Mouse (Mus musculus): ENCODE measurements around the gene H2-DMa.

H2-DMa gene

GRCm38 (mm10) chr17:34102831-34103230 is 16.5 kb upstream of the H2-DMa start:
- no peak for DNase-seq (ENCODE audit: low read depth, low spot score)

GRCm38 (mm10) chr17:34104804-34105203 is 14.5 kb upstream of the H2-DMa start:
- no peak for DNase-seq (ENCODE audit: low read depth, low spot score)

DNA sequence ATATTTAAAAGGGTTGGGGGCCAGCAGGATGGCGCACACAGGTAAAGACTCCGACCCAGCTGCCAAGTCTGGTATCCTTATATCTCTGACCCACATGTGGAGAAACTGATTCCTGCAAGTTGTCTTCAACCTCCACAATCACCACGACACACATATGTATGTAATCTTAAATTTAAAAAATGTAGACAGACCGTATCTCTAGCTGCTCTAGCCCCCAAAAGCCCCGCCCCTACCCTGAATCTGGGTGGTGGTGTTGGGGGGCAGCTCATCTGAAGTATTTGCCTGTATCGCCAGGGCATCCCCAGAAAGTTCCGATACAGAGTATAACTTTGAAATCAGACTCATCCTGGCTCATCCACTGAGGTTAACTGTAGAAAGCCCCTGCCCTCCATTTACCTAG is 12.8 kb upstream of the H2-DMa start:
- no peak for DNase-seq (ENCODE audit: low read depth, low spot score)

- no peak for DNase-seq (ENCODE audit: low read depth, low spot score)
These were observed 12.1 kb upstream of the H2-DMa start for GRCm38 (mm10) chr17:34107109-34107867.

DNA sequence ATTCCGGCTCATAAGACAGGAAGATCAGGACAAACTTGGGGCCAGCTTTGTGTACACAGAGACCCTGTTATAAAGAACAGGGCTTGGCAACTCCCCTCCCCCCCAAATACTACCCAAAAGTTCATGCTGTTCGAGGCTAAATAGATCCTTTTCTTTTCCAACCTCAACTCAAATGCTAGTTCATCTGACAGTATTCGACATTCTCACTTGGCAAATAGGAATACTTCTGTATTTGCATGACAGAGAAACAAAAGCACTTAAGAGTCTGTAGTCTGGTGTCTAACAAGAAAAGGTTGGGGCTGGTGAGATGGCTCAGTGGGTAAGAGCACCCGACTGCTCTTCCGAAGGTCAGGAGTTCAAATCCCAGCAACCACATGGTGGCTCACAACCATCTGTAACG is 10.9 kb upstream of the H2-DMa start:
- DNase-seq (ENCODE audit: low read depth, low spot score), result no peak

- no peak for DNase-seq (ENCODE audit: low read depth, low spot score)
These were observed 10.1 kb upstream of the H2-DMa start for GRCm38 (mm10) chr17:34109038-34109805.

DNA sequence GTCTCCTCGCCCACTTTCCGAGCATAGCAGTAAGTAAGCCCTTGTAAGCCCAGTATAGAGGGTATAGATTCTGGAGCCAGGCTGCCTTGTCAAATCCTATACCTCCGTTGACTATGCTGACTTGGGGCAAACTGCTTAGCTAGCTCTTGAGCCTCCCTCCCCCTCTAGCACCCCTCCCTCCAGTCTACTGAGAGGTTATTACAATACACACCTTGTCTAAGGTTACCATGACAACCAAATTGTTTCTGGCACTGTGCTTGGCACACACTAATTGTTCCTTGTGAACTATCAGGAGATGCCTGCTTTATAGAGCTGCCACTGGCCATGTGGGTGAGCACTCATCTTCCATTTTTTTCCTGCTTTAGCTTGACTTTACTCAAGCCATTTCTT is 9.5 kb upstream of the H2-DMa start:
- DNase-seq (ENCODE audit: low read depth, low spot score), result no peak

DNA sequence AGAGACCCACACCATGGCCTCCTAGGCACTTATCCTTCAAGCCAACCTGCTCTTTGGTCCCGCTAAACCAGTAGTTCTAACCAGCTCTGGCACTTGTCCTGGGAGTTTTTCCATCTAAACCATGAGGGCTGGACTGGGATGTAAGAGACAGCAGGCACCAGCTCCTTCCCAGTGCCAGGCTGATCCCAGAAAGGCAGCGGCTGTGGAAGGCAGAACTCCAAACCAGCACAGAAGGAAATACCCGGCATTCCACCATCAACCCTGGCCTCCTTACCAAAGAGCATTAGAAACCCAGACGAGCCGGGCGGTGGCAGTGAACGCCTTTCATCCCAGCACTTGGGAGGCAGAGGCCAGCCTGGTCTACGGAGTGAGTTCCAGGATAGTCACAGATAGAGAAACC is 9.0 kb upstream of the H2-DMa start:
- no peak for DNase-seq (ENCODE audit: low read depth, low spot score)

- DNase-seq (ENCODE audit: low read depth, low spot score), result no peak
These were observed 5.2 kb upstream of the H2-DMa start for GRCm38 (mm10) chr17:34114114-34114513.

DNA sequence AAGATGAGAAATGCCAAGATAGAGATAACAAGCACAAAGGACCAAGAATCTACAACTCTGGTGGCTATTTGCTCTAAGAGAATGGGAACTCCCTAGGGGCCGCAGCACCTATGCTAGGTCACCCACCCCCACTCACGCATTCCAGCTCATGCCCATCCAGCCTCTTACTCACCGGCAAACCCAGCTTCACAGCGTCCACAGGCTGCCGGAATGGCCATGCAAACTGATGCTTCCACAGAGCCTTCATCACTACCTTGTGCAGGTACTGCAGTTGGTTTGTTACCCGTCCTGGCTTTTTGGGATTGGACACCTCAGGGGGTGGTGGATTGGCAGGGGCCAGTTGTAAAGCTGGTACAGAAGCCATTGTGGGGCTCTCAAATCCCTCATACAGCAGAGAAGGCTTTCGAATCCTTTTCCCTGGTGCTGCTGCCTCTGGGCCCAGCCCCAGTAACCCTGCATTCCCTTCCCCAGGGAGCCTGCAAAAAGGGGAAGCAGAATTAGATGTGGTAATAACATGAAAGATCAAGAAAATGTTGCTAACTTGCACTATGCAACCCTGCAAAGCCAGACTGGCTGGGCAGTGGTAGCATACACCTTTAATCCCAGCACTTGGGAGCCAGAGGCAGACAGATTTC is 2.5 kb upstream of the H2-DMa start:
- DNase-seq (ENCODE audit: low read depth, low spot score), result no peak

- no peak for DNase-seq (ENCODE audit: low read depth, low spot score)
These were observed 1.8 kb upstream of the H2-DMa start for GRCm38 (mm10) chr17:34117421-34118112.

GRCm38 (mm10) chr17:34118113-34118872 is 1.0 kb upstream of the H2-DMa start:
- DNase-seq (ENCODE audit: low read depth, low spot score), result no peak

GRCm38 (mm10) chr17:34118873-34119248 is 480 bp upstream of the H2-DMa start:
- DNase-seq (ENCODE audit: low read depth, low spot score), result no peak

- DNase-seq (ENCODE audit: low read depth, low spot score), result peak; percentile 85
These were observed 911 bp downstream of the H2-DMa start for GRCm38 (mm10) chr17:34120180-34120723.

DNA sequence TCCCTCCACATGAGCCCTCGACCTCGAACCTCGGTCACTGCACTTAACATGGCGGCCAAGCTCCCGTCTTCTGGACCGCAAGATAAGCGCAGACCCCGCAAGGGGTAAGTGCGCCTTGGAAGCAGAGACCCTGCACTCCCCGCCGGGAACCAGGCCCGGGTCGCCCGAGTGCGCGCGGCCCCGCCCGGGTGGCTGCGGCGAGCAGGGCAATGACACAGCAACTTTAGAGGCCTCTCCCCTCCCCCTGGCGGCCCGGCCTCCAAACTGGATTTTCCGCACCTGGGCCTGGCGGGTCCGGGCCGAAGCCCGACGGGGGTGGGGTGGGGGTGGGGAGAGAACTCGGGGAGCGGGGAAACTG is 1.5 kb downstream of the H2-DMa start:
- DNase-seq (ENCODE audit: low read depth, low spot score), result no peak

GRCm38 (mm10) chr17:34121172-34121878 is 2.0 kb downstream of the H2-DMa start:
- peak; percentile 93 for DNase-seq (ENCODE audit: low read depth, low spot score)

- DNase-seq (ENCODE audit: low read depth, low spot score), result no peak
These were observed 2.5 kb downstream of the H2-DMa start for GRCm38 (mm10) chr17:34121879-34122187.

DNA sequence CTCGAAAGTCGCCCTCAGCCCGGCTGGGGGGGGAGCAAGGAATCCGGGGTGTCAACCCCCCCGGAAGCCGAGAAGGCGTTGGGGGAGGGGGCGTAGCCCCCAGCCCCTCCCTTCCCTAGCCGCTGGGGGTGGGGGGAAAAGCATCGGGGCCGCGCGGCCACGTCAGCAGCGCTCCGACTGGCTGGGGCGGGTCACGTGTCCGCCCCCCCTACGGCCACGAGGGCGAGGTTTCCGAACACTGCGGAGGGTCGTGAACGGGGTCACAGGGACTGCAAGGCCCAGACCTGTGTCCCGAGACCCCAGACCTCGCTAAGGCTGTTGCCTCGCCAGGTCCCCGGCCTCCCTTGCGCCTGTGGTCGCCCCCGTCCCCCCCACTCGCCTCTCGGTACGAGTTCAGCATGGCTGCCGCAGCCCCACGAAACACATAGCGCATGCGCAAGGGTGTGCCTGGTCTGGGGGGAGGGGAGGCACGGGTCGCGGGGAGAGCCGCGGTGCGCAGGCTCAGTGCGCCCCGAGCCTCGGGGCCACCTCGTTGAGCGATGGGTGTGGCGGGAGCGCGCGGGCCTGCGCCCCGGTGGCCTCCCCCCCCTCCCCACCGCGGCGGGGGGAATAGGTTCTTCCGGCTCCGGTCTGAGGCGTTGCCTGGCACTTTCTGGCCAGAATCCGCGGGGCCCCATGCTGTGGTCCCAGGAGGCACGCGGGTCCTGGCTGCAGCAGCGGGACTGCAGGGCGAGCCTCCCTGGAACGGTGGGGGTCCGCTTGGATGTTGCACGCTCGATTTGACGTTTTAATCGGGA is 3.0 kb downstream of the H2-DMa start, which contains the start of gene Brd2:
Gene Brd2 (minus strand): TSS at position 447 of the 797 bp plus-strand sequence.
- DNase-seq (ENCODE audit: low read depth, low spot score), result peak; percentile 86

GRCm38 (mm10) chr17:34123111-34123510 is 3.8 kb downstream of the H2-DMa start:
- no peak for DNase-seq (ENCODE audit: low read depth, low spot score)

DNA sequence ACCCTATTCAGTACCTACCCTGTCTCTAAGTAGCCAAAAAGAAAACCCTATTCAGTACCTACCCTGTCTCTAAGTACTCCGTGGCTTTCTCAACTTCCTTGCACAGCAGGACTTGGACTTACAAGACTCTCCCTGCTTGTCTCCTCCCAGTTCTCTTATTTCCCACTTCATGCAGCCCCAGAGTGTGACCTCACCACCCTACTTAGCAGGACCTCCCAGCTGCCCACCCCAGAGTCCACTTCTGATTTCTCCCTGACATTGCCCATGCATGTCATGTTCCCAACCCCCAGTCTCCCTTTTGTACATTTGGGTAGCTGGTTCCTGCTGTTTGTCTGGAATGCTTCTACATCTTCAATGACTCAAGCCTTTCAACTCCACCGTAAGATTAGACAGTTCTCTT is 4.2 kb downstream of the H2-DMa start:
- DNase-seq (ENCODE audit: low read depth, low spot score), result no peak

Measured in telencephalon, adult 2 months (tissue).